Mouse (Mus musculus): ENCODE data around the gene Pla2g2f. TPM values are rescaled to one million over a fixed set of nuclear protein-coding genes. Genes with fewer than 3 reads are reported as not detected.
A peak's percentile ranks its signal among the peaks of the same experiment; 100 is the strongest.

Pla2g2f gene
- polyA plus RNA-seq, 1 experiment from 2014 or later = 0.13 TPM

DNA sequence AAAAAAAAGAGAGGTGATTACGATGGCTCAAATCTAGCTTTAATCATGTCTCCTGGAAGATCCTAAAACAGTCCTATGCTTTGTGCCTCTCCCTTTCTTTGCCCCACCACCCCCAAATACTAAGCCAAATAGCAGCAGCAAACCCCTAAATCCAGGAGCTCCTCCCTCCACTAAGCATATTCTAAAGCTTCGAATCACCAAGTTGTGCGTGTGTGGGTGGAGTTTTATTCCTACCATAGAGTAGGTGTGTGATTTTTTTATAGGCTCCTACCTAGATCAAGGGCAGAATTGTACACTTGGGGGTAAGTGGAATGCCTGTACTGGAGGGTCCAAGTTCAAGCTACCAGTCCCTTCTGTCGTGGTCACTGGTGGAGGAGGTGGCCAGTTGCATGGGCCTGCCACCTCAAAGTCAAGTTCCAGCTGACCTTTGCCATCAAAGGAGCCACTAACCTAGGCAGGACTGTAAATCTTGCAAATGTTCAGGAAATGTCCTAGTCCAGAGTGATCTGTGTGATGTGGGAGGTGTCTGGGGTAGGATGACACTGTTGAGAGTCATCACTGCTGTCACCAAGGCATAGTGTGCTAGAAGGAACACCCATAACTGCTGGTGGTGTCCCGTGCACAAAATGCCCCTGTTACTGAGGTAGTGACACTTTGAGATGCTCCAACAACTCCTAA lies 38.7 kb downstream of the Pla2g2f start:
- H3K27me3 ChIP-seq (ENCODE audit: control insufficient read depth, insufficient read depth, low read length) = no peaks in the 10 kb centered on the region
- H3K4me1 ChIP-seq (ENCODE audit: control insufficient read depth, insufficient read depth, low read length) = no peaks in the 10 kb centered on the region
- H3K36me3 ChIP-seq (ENCODE audit: control insufficient read depth, insufficient read depth, low read length) = no peaks in the 10 kb centered on the region
- H3K27ac ChIP-seq (replicated peaks; ENCODE audit: low read depth, low read length) = no peak overlapping the region
- no peak for ATAC-seq (ENCODE audit: low FRiP score, low TSS enrichment)
- DNase-seq = no peak
- no peaks in the 10 kb centered on the region for H3K9me3 ChIP-seq (ENCODE audit: control insufficient read depth, low read length)
- no peak overlapping the region for H3K9ac ChIP-seq (replicated peaks; ENCODE audit: low read length)
- no peak overlapping the region for H3K4me2 ChIP-seq (ENCODE audit: low read length)
- H3K4me3 ChIP-seq (replicated peaks; ENCODE audit: low read depth, low read length) = no peak overlapping the region
- 89% methylated on average over 5 of the region's 5 CpGs for WGBS

DNA sequence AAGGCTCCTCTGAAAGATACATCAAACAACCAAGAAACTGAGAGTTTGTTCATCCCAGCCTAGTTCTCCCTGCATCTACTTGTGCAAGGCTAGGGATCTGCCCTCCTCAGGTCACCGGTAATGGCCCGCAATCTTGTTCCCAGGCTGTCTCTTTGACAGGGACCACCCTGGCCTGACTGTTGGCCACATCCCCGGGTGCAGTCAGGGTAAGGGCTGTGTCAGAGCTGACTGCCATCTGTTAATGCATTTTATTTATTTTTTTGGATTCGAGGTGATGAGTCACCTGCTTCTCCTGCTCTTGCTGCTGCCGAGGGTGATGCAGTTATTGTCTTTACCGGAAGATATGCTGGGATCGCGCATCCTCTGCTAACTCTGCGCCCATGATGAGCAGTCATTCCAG lies 40.7 kb downstream of the Pla2g2f start:
- no peak for ATAC-seq (ENCODE audit: low FRiP score, low TSS enrichment)
- Histone ChIP-seq H3K4me1 (ENCODE audit: control insufficient read depth, insufficient read depth, low read length) (no peaks in the 10 kb centered on the region), H3K36me3 (ENCODE audit: control insufficient read depth, insufficient read depth, low read length) (no peaks in the 10 kb centered on the region), H3K9me3 (ENCODE audit: control insufficient read depth, low read length) (no peaks in the 10 kb centered on the region), H3K9ac (replicated peaks; ENCODE audit: low read length) (no peak overlapping the region), H3K27me3 (ENCODE audit: control insufficient read depth, insufficient read depth, low read length) (no peaks in the 10 kb centered on the region), H3K4me2 (ENCODE audit: low read length) (no peak overlapping the region), H3K27ac (replicated peaks; ENCODE audit: low read depth, low read length) (no peak overlapping the region), H3K4me3 (replicated peaks; ENCODE audit: low read depth, low read length) (no peak overlapping the region)
- DNase-seq = no peak
- WGBS = 91% methylated on average over 9 of the region's 9 CpGs

DNA sequence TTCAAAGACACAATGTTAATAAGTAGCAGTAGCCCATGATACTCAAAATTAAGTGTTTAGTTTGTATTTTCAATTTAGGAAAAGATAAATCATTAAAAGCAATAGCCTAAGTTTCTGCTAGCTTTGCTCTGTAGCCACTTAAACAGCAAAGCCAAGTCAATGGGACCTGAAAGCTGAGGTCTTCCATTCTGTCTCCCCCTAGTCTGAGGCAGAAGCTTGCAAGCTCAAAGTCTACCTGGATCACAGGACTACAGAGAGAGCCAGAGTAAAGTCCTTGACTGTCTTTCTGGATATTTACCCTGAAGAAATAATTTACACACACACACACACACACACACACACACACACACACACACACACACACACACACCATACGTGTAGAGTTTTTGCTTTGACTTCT lies 43.2 kb downstream of the Pla2g2f start:
- Histone ChIP-seq H3K36me3 (ENCODE audit: control insufficient read depth, insufficient read depth, low read length) (no peaks in the 10 kb centered on the region), H3K27ac (replicated peaks; ENCODE audit: low read depth, low read length) (no peak overlapping the region), H3K4me1 (ENCODE audit: control insufficient read depth, insufficient read depth, low read length) (no peaks in the 10 kb centered on the region), H3K9ac (replicated peaks; ENCODE audit: low read length) (no peak overlapping the region), H3K4me3 (replicated peaks; ENCODE audit: low read depth, low read length) (no peak overlapping the region), H3K9me3 (ENCODE audit: control insufficient read depth, low read length) (no peaks in the 10 kb centered on the region), H3K27me3 (ENCODE audit: control insufficient read depth, insufficient read depth, low read length) (no peaks in the 10 kb centered on the region), H3K4me2 (ENCODE audit: low read length) (no peak overlapping the region)
- 83% methylated on average over 1 of the region's 1 CpGs for WGBS
- ATAC-seq (ENCODE audit: low FRiP score, low TSS enrichment) (no peak), DNase-seq (no peak)

DNA sequence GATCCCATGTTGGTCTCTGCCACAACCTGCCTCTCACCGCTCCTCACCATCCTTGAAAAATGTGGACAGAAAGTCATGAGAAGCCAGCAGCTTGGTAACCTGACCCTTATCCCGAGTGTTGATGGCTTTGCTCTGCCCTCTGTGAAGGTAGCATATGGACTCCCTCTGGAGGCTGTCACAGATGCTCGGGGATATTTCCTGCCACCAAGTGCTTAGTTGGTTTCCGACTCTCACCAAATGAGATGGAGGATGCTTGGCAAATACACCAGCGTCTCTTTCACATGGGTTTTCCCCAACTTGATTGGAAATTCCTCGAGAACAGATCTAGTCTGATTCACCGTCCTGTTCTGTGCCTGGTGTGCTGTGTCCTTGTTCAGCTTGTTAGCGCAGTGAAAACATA lies 44.8 kb downstream of the Pla2g2f start:
- DNase-seq (no peak), ATAC-seq (ENCODE audit: low FRiP score, low TSS enrichment) (no peak)
- 82% methylated on average over 8 of the region's 8 CpGs for WGBS
- no peaks in the 10 kb centered on the region for H3K9me3 ChIP-seq (ENCODE audit: control insufficient read depth, low read length)
- H3K27me3 ChIP-seq (ENCODE audit: control insufficient read depth, insufficient read depth, low read length) = no peaks in the 10 kb centered on the region
- H3K9ac ChIP-seq (replicated peaks; ENCODE audit: low read length) = no peak overlapping the region
- no peak overlapping the region for H3K4me3 ChIP-seq (replicated peaks; ENCODE audit: low read depth, low read length)
- no peaks in the 10 kb centered on the region for H3K4me1 ChIP-seq (ENCODE audit: control insufficient read depth, insufficient read depth, low read length)
- no peaks in the 10 kb centered on the region for H3K36me3 ChIP-seq (ENCODE audit: control insufficient read depth, insufficient read depth, low read length)
- no peak overlapping the region for H3K27ac ChIP-seq (replicated peaks; ENCODE audit: low read depth, low read length)
- no peak overlapping the region for H3K4me2 ChIP-seq (ENCODE audit: low read length)

DNA sequence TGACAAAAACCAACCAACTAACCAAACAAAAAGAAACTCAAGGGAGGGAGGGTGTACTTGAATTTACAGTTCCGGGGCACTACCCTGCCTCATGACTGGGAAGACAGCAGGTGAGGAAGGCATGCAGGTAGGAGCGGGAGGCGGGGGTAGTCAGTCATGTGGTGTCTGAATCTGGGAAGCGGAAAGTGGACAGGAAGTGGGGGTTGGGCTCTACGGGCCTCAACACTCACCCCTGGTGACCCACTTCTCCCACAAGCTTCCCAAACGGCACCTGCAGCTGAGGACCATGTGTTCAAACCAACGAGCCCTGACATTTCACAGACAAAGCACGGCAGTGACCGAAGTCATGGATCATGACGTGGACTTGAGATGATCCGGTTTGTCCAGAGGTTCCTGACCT lies 45.3 kb downstream of the Pla2g2f start:
- DNase-seq (no peak), ATAC-seq (ENCODE audit: low FRiP score, low TSS enrichment) (no peak)
- no peak overlapping the region for H3K4me3 ChIP-seq (replicated peaks; ENCODE audit: low read depth, low read length)
- H3K9me3 ChIP-seq (ENCODE audit: control insufficient read depth, low read length) = no peaks in the 10 kb centered on the region
- 90% methylated on average over 11 of the region's 11 CpGs for WGBS
- no peak overlapping the region for H3K4me2 ChIP-seq (ENCODE audit: low read length)
- no peak overlapping the region for H3K27ac ChIP-seq (replicated peaks; ENCODE audit: low read depth, low read length)
- no peaks in the 10 kb centered on the region for H3K27me3 ChIP-seq (ENCODE audit: control insufficient read depth, insufficient read depth, low read length)
- no peak overlapping the region for H3K9ac ChIP-seq (replicated peaks; ENCODE audit: low read length)
- H3K36me3 ChIP-seq (ENCODE audit: control insufficient read depth, insufficient read depth, low read length) = no peaks in the 10 kb centered on the region
- no peaks in the 10 kb centered on the region for H3K4me1 ChIP-seq (ENCODE audit: control insufficient read depth, insufficient read depth, low read length)

DNA sequence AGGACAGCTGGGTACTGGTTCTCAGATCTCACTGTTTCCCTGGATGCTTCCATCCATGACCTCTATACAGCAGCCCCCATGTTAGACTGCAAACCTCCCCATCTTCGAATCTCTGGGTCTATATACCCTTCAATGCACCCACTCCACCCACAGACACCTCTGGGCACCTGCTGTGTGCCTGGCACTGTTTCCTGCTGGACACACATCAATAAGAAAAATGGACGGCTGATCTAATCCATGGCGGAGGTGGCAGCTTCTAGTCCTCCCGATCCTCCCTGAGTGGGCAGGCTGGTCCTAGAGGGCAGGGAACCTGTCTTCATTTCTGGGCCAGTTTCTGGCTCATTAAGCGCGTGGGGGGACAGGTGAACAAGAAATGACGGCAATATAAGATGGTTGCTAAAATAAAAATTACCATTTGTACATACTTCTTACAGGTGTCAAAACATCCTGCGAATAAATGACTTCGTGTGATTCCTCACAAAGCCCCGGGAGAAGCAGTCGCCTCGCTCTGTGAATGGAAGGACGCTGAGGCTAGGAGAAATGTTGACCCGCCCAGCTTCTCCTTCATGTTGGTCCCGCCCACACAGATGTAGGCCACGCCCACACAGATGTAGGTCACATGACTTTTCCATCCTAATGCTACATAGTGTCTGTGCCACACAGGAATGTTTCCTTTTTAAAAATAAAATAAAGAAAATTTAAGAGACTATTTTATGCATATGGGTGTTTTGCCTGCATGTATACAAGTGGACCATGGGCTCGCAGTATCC lies 46.2 kb downstream of the Pla2g2f start:
- DNase-seq (no peak), ATAC-seq (ENCODE audit: low FRiP score, low TSS enrichment) (no peak)
- Histone ChIP-seq H3K27me3 (ENCODE audit: control insufficient read depth, insufficient read depth, low read length) (no peaks in the 10 kb centered on the region), H3K27ac (replicated peaks; ENCODE audit: low read depth, low read length) (peak overlapping the region; percentile 26; the same call in 1 of the 2 replicates), H3K9ac (replicated peaks; ENCODE audit: low read length) (no peak overlapping the region), H3K4me1 (ENCODE audit: control insufficient read depth, insufficient read depth, low read length) (no peaks in the 10 kb centered on the region), H3K4me3 (replicated peaks; ENCODE audit: low read depth, low read length) (no peak overlapping the region), H3K36me3 (ENCODE audit: control insufficient read depth, insufficient read depth, low read length) (no peaks in the 10 kb centered on the region), H3K9me3 (ENCODE audit: control insufficient read depth, low read length) (no peaks in the 10 kb centered on the region), H3K4me2 (ENCODE audit: low read length) (no peak overlapping the region)
- WGBS = 69% methylated on average over 17 of the region's 17 CpGs

DNA sequence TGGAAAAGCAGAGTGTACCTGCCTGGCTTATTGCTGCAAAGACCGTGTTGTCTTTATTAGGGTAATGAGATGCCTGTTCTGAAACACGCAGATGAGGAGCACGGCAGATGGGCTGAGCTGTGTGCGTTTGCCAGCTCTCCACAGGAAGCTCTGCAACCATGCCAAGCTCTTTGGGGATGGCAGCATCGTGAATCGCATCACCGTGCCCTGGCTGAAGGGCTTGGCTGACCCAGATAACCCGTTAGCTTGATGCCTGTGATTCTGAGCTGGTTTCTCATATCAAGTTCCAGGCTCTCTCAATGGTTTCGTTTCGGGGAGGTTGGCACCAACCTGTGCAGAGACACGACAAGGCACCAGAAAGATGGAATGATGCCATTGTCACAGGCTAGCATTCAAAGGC lies 46.8 kb downstream of the Pla2g2f start:
- Histone ChIP-seq H3K27ac (replicated peaks; ENCODE audit: low read depth, low read length) (peak overlapping the region; percentile 26; the same call in 1 of the 2 replicates), H3K27me3 (ENCODE audit: control insufficient read depth, insufficient read depth, low read length) (no peaks in the 10 kb centered on the region), H3K9ac (replicated peaks; ENCODE audit: low read length) (no peak overlapping the region), H3K36me3 (ENCODE audit: control insufficient read depth, insufficient read depth, low read length) (no peaks in the 10 kb centered on the region), H3K4me1 (ENCODE audit: control insufficient read depth, insufficient read depth, low read length) (no peaks in the 10 kb centered on the region), H3K4me3 (replicated peaks; ENCODE audit: low read depth, low read length) (no peak overlapping the region), H3K4me2 (ENCODE audit: low read length) (no peak overlapping the region), H3K9me3 (ENCODE audit: control insufficient read depth, low read length) (no peaks in the 10 kb centered on the region)
- WGBS = 76% methylated on average over 11 of the region's 11 CpGs
- DNase-seq (peak; percentile 45), ATAC-seq (ENCODE audit: low FRiP score, low TSS enrichment) (no peak)

DNA sequence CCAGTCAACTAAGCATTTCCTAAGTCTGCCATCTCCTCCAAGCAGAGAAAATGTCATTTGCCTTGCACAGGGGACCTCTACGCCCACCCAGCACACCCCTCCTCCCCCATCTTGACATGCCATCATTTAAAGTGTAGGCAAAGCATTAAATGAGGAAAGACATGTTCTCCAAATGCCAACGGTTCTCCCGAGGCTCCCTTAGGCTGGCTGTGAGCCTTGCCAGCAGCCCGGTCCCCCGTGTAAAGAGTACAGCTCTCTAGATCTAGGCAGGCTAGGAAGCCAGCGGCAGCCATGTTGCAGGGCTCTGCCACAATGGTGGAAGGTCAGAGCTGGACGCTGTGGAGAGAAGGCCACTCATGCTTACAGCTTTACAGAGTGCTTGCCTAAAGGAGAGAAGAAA lies 47.5 kb downstream of the Pla2g2f start:
- no peaks in the 10 kb centered on the region for H3K36me3 ChIP-seq (ENCODE audit: control insufficient read depth, insufficient read depth, low read length)
- no peak for DNase-seq
- peak overlapping the region; percentile 5; the same call in 1 of the 2 replicates for H3K27ac ChIP-seq (replicated peaks; ENCODE audit: low read depth, low read length)
- no peak overlapping the region for H3K4me3 ChIP-seq (replicated peaks; ENCODE audit: low read depth, low read length)
- no peak for ATAC-seq (ENCODE audit: low FRiP score, low TSS enrichment)
- no peaks in the 10 kb centered on the region for H3K9me3 ChIP-seq (ENCODE audit: control insufficient read depth, low read length)
- H3K9ac ChIP-seq (replicated peaks; ENCODE audit: low read length) = no peak overlapping the region
- WGBS = 55% methylated on average over 7 of the region's 7 CpGs
- no peak overlapping the region for H3K4me2 ChIP-seq (ENCODE audit: low read length)
- no peaks in the 10 kb centered on the region for H3K27me3 ChIP-seq (ENCODE audit: control insufficient read depth, insufficient read depth, low read length)
- no peaks in the 10 kb centered on the region for H3K4me1 ChIP-seq (ENCODE audit: control insufficient read depth, insufficient read depth, low read length)

DNA sequence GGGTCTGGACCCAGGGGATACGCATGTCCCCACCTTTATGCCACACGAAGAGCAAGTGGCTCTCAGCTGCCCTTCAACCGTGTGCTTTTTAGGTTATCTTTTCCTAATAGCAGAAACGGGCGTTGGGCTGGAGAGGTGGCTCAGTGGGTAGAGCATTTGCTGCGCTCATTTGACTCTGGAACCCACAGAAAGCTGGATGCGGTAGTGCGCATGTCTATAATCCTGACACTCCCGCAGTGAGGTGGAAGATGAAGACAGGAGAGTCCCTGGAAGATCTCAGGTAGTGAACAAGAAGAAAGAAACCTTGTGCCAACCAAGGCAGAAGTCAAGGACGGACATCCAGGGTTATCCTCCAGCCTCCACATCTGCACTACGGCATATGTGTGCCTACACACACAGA lies 48.2 kb downstream of the Pla2g2f start:
- no peak overlapping the region for H3K4me2 ChIP-seq (ENCODE audit: low read length)
- H3K9me3 ChIP-seq (ENCODE audit: control insufficient read depth, low read length) = no peaks in the 10 kb centered on the region
- H3K4me3 ChIP-seq (replicated peaks; ENCODE audit: low read depth, low read length) = no peak overlapping the region
- H3K36me3 ChIP-seq (ENCODE audit: control insufficient read depth, insufficient read depth, low read length) = no peaks in the 10 kb centered on the region
- ATAC-seq (ENCODE audit: low FRiP score, low TSS enrichment) (no peak), DNase-seq (no peak)
- no peak overlapping the region for H3K27ac ChIP-seq (replicated peaks; ENCODE audit: low read depth, low read length)
- no peak overlapping the region for H3K9ac ChIP-seq (replicated peaks; ENCODE audit: low read length)
- H3K27me3 ChIP-seq (ENCODE audit: control insufficient read depth, insufficient read depth, low read length) = no peaks in the 10 kb centered on the region
- H3K4me1 ChIP-seq (ENCODE audit: control insufficient read depth, insufficient read depth, low read length) = no peaks in the 10 kb centered on the region
- WGBS = 86% methylated on average over 11 of the region's 11 CpGs

Measured in midbrain, embryonic 14.5 days (tissue).